Mouse (Mus musculus) CH12.LX (cell line): ENCODE data around the gene Vps53. TPM values are rescaled to one million over a fixed set of nuclear protein-coding genes. Genes with fewer than 3 reads are reported as not detected.

Source experiments
- DNase-seq: peaks from one replicate; pipeline ENCODE4 v3.0.0-alpha.2; 2013; ENCODE audit errors: extremely low read depth
- H3K27ac ChIP-seq: 2 replicates; pipeline ENCODE4 v1.5.1; 2012; ENCODE audit warnings: low read depth, mild to moderate bottlenecking, control low read depth, moderate library complexity; ENCODE audit not compliant: insufficient read depth
- H3K27me3 ChIP-seq: replicated peaks from 2 replicates; pipeline ENCODE3; 2012; ENCODE audit warnings: inconsistent platforms
- H3K36me3 ChIP-seq, 2 experiments: replicated peaks in 1 of 2; 2 replicates each; pipeline versions ENCODE3 to v1.6.1; 2012; ENCODE audit warnings: inconsistent platforms in 1 of 2, low read length in 1 of 2, mild to moderate bottlenecking in 1 of 2, mixed read lengths in 1 of 2, moderate library complexity in 1 of 2; ENCODE audit not compliant: control insufficient read depth in 1 of 2, insufficient read depth in 1 of 2
- H3K4me1 ChIP-seq, 2 experiments: 2 replicates each; pipeline ENCODE4 v1.6.1; 2012; ENCODE audit warnings: inconsistent platforms in 1 of 2, moderate library complexity in 1 of 2; ENCODE audit not compliant: insufficient read depth in 2 of 2, control insufficient read depth in 1 of 2
- H3K4me2 ChIP-seq: 2 replicates; pipeline ENCODE4 v1.6.1; 2012; ENCODE audit warnings: low read depth, mild to moderate bottlenecking, control low read depth; ENCODE audit not compliant: poor library complexity, insufficient read depth, severe bottlenecking
- H3K4me3 ChIP-seq, 3 experiments: fragments of 150-350 bp in 1 of 3; sonication (generic) in 1 of 3; replicated peaks in 1 of 3; 2 replicates each; pipeline versions ENCODE3 to v1.5.1; 2011 to 2012; ENCODE audit warnings: low read depth in 2 of 3, low read length in 2 of 3, mild to moderate bottlenecking in 2 of 3, moderate library complexity in 2 of 3, control low read depth in 1 of 3, improper control_type of control experiment in 1 of 3, inconsistent platforms in 1 of 3, mixed read lengths in 1 of 3; ENCODE audit not compliant: poor library complexity in 1 of 3
- H3K79me2 ChIP-seq: replicated peaks from 2 replicates; pipeline ENCODE4 v1.6.1; 2012; ENCODE audit warnings: mild to moderate bottlenecking, moderate library complexity; ENCODE audit not compliant: control insufficient read depth, poor library complexity, insufficient read depth, severe bottlenecking; ENCODE audit errors: extremely low read depth
- H3K9ac ChIP-seq: 2 replicates; pipeline ENCODE4 v1.6.1; 2012; ENCODE audit warnings: low read depth, mild to moderate bottlenecking, control low read depth, moderate library complexity; ENCODE audit not compliant: insufficient read depth
- H3K9me3 ChIP-seq: replicated peaks from 2 replicates; pipeline ENCODE3; 2012; ENCODE audit warnings: low read length, inconsistent platforms, mixed read lengths
- CHD1 ChIP-seq: IDR thresholded peaks from 2 replicates; pipeline ENCODE4 v1.6.1; 2012; ENCODE audit warnings: low read depth, low read length, improper control_type of control experiment, inconsistent platforms
- CHD2 ChIP-seq: IDR thresholded peaks from 2 replicates; pipeline ENCODE4 v1.6.1; 2011; ENCODE audit warnings: low read length, improper control_type of control experiment
- CTCF ChIP-seq, 2 experiments: IDR thresholded peaks in 1 of 2; conservative IDR thresholded peaks in 1 of 2; 2 replicates each; pipeline ENCODE4 v1.5.1; 2011 to 2012; ENCODE audit warnings: low read depth in 2 of 2, low read length in 2 of 2, improper control_type of control experiment in 1 of 2, inconsistent platforms in 1 of 2, mild to moderate bottlenecking in 1 of 2, moderate library complexity in 1 of 2
- ELF1 ChIP-seq: IDR thresholded peaks from 2 replicates; pipeline ENCODE4 v1.6.1; 2014; ENCODE audit warnings: low read depth, mild to moderate bottlenecking, inconsistent platforms, low read length, improper control_type of control experiment
- EP300 ChIP-seq: IDR thresholded peaks from 2 replicates; pipeline ENCODE4 v1.6.1; 2011; ENCODE audit warnings: low read length, improper control_type of control experiment
- ETS1 ChIP-seq: conservative IDR thresholded peaks from 2 replicates; pipeline ENCODE4 v1.6.1; 2012; ENCODE audit warnings: low read depth, mild to moderate bottlenecking, inconsistent platforms, low read length, improper control_type of control experiment, moderate library complexity
- JUN ChIP-seq: IDR thresholded peaks from 2 replicates; pipeline ENCODE4 v1.6.1; 2011; ENCODE audit warnings: low read depth, mild to moderate bottlenecking, low read length, improper control_type of control experiment, moderate library complexity; ENCODE audit not compliant: insufficient read depth
- MEF2A ChIP-seq: IDR thresholded peaks from 2 replicates; pipeline ENCODE4 v1.6.1; 2014; ENCODE audit warnings: low read depth, mild to moderate bottlenecking, inconsistent platforms, low read length, improper control_type of control experiment, borderline replicate concordance
- MXI1 ChIP-seq: IDR thresholded peaks from 2 replicates; pipeline ENCODE4 v1.6.1; 2011; ENCODE audit warnings: mild to moderate bottlenecking, low read depth, low read length, improper control_type of control experiment
- NRF1 ChIP-seq: IDR thresholded peaks from 2 replicates; pipeline ENCODE4 v1.6.1; 2014; ENCODE audit warnings: low read depth, mild to moderate bottlenecking, inconsistent platforms, low read length, improper control_type of control experiment, moderate library complexity
- PAX5 ChIP-seq: IDR thresholded peaks from 2 replicates; pipeline ENCODE4 v1.6.1; 2012; ENCODE audit warnings: low read length, inconsistent platforms, mixed read lengths
- POLR2AphosphoS2 ChIP-seq: IDR thresholded peaks from 2 replicates; pipeline ENCODE4 v1.6.1; 2011; ENCODE audit warnings: low read depth, low read length, improper control_type of control experiment
- RAD21 ChIP-seq: IDR thresholded peaks from 2 replicates; pipeline ENCODE4 v1.6.1; 2011; ENCODE audit warnings: low read depth, mild to moderate bottlenecking, low read length, improper control_type of control experiment, moderate library complexity
- SIN3A ChIP-seq: IDR thresholded peaks from 2 replicates; pipeline ENCODE4 v1.6.1; 2012; ENCODE audit warnings: low read length, improper control_type of control experiment, inconsistent platforms
- SMC3 ChIP-seq: IDR thresholded peaks from 2 replicates; pipeline ENCODE4 v1.6.1; 2011; ENCODE audit warnings: low read depth, low read length, improper control_type of control experiment
- TCF12 ChIP-seq: IDR thresholded peaks from 2 replicates; pipeline ENCODE4 v1.6.1; 2014; ENCODE audit warnings: low read depth, mild to moderate bottlenecking, inconsistent platforms, low read length, improper control_type of control experiment
- UBTF ChIP-seq: IDR thresholded peaks from 2 replicates; pipeline ENCODE4 v1.6.1; 2012; ENCODE audit warnings: low read depth, mild to moderate bottlenecking, inconsistent platforms, low read length, improper control_type of control experiment, moderate library complexity
- USF2 ChIP-seq: conservative IDR thresholded peaks from 2 replicates; pipeline ENCODE4 v1.6.1; 2011; ENCODE audit warnings: low read depth, low read length, improper control_type of control experiment
- ZMIZ1 ChIP-seq: IDR thresholded peaks from 2 replicates; pipeline ENCODE4 v1.6.1; 2012; ENCODE audit warnings: low read depth, mild to moderate bottlenecking, inconsistent platforms, low read length, improper control_type of control experiment
- ZNF384 ChIP-seq: IDR thresholded peaks from 2 replicates; pipeline ENCODE4 v1.6.1; 2012; ENCODE audit warnings: low read depth, low read length, improper control_type of control experiment, inconsistent platforms
- dilution Hi-C: fragments of 300-500 bp; cut with MboI; formaldehyde crosslinking; loops from 2 replicates; pipeline ENCODE4 v1.14.3; 2020; ENCODE audit warnings: low sequenced_read_pairs; ENCODE audit not compliant: extremely low pct_unique_long_range_greater_than_20kb, extremely low pct_ligation_motif_present
- in situ Hi-C: fragments of 300-500 bp; cut with MboI; formaldehyde crosslinking; loops from 3 replicates; pipeline ENCODE4 v1.14.3; 2019; ENCODE audit warnings: low sequenced_read_pairs, low pct_ligation_motif_present, low pct_unique_long_range_greater_than_20kb, mixed read lengths
- polyA plus RNA-seq: library from polyadenylated mRNA; unstranded; fragments of >175 nt; gene quantifications from 2 replicates; pipeline ENCODE4 v1.2.1, GENCODE M21; 2012; ENCODE audit warnings: low read depth; ENCODE audit not compliant: insufficient read length
- total RNA-seq, 2 experiments: library from RNA; depleted of rRNA; stranded (reverse); fragments of 300-350 nt in 1 of 2; fragments of >200 nt in 1 of 2; gene quantifications; 2 replicates each; pipeline ENCODE4 v1.2.3; 2012 to 2014

Gene Vps53
- total and polyA plus RNA-seq, 3 experiments = 56.1 to 70.7 (median 62.2) TPM

- no peak overlapping the region for H3K4me2 ChIP-seq
- dilution Hi-C loops = no loop called here
- peaks cover 3 to 13% of the 10 kb centered on the region in 2 experiments for H3K4me1 ChIP-seq
- in situ Hi-C loops = no loop called here
- DNase-seq = no peak
- no peak for TF ChIP-seq JUN
- TF ChIP-seq NRF1 = no peak
- TF ChIP-seq RAD21 = no peak
- no peak for TF ChIP-seq PAX5
- TF ChIP-seq SIN3A = no peak
- TF ChIP-seq CHD1 = no peak
- TF ChIP-seq SMC3 = no peak
- no peak for TF ChIP-seq TCF12
- no peak for TF ChIP-seq CHD2
- TF ChIP-seq EP300 = no peak
- no peaks in the 10 kb centered on the region for H3K9me3 ChIP-seq
- H3K79me2 ChIP-seq = no peaks in the 10 kb centered on the region
- peaks cover 24 to 70% of the 10 kb centered on the region in 2 experiments for H3K36me3 ChIP-seq
- no peaks in the 10 kb centered on the region for H3K27me3 ChIP-seq
- H3K27ac ChIP-seq = no peak overlapping the region
- H3K9ac ChIP-seq = no peak overlapping the region
- no peak overlapping the region for H3K4me3 ChIP-seq
Measured at GRCm38 (mm10) chr11:76170207-76170606, 9.2 kb downstream of the Vps53 start.

GRCm38 (mm10) chr11:76168976-76169375, 10.5 kb downstream of the Vps53 start:
- Histone ChIP-seq H3K9ac (no peak overlapping the region), H3K4me2 (no peak overlapping the region), H3K4me3 (no peak overlapping the region), H3K9me3 (no peaks in the 10 kb centered on the region), H3K36me3 (peaks cover 24 to 69% of the 10 kb centered on the region in 2 experiments), H3K79me2 (no peaks in the 10 kb centered on the region), H3K27ac (no peak overlapping the region), H3K4me1 (peaks cover 3 to 13% of the 10 kb centered on the region in 2 experiments), H3K27me3 (no peaks in the 10 kb centered on the region)
- TF ChIP-seq USF2 (no peak), RAD21 (no peak), UBTF (no peak), SMC3 (no peak), ELF1 (no peak), POLR2AphosphoS2 (no peak), CTCF (conservative IDR thresholded peaks at IDR 0.05 in 1 of 2, IDR thresholded peaks at IDR 0.05 in 1 of 2; ENCODE audit: low read depth in 2 of 2, low read length in 2 of 2) (no peak), ZNF384 (no peak), ZMIZ1 (no peak), NRF1 (no peak), PAX5 (no peak), ETS1 (no peak), MXI1 (no peak), MEF2A (no peak)
- in situ Hi-C loops (no loop called here), dilution Hi-C loops (no loop called here)
- DNase-seq = no peak
